Mouse (Mus musculus) lung, postnatal 0 days (tissue): ENCODE data around the gene Chrna7. TPM values are rescaled to one million over a fixed set of nuclear protein-coding genes. Genes with fewer than 3 reads are reported as not detected.

Experiments
- ATAC-seq: fragments of 200-750 bp; cut with Nextera tagmentation; 2 replicates; pipeline ENCODE4 v1.8.0; 2017; ENCODE audit warnings: moderate library complexity
- DNase-seq: peaks from one replicate; pipeline ENCODE4 v3.0.0-alpha.2; 2016; ENCODE audit warnings: low spot score
- H3K27ac ChIP-seq: fragments of 300-500 bp; sonication (generic); 2 replicates; pipeline ENCODE4 v1.5.1; 2014; ENCODE audit warnings: antibody characterized with exemption, mild to moderate bottlenecking, low read length, mixed read lengths
- H3K27me3 ChIP-seq: fragments of 300-500 bp; sonication (generic); replicated peaks from 2 replicates; pipeline ENCODE4 v1.6.1; 2014; ENCODE audit warnings: low read length, mixed read lengths; ENCODE audit not compliant: insufficient read depth
- H3K36me3 ChIP-seq: fragments of 300-500 bp; sonication (generic); 2 replicates; pipeline ENCODE4 v1.6.1; 2014; ENCODE audit warnings: low read length, mixed read lengths; ENCODE audit not compliant: insufficient read depth
- H3K4me1 ChIP-seq: fragments of 300-500 bp; sonication (generic); 2 replicates; pipeline ENCODE4 v1.6.1; 2014; ENCODE audit warnings: antibody characterized with exemption, low read depth, low read length, mixed read lengths; ENCODE audit not compliant: insufficient read depth
- H3K4me2 ChIP-seq: fragments of 300-500 bp; sonication (generic); replicated peaks from 2 replicates; pipeline ENCODE4 v1.6.1; 2014; ENCODE audit warnings: low read depth, mild to moderate bottlenecking, low read length, moderate library complexity, mixed read lengths
- H3K4me3 ChIP-seq: fragments of 300-500 bp; sonication (generic); 2 replicates; pipeline ENCODE4 v1.5.1; 2014; ENCODE audit warnings: low read depth, low read length
- H3K9ac ChIP-seq: fragments of 300-500 bp; sonication (generic); replicated peaks from 2 replicates; pipeline ENCODE4 v1.6.1; 2014; ENCODE audit warnings: low read depth, mild to moderate bottlenecking
- H3K9me3 ChIP-seq: fragments of 300-500 bp; sonication (generic); 2 replicates; pipeline ENCODE4 v1.6.1; 2016; ENCODE audit warnings: low read length, mixed read lengths
- CTCF ChIP-seq: IDR thresholded peaks from 2 replicates; pipeline ENCODE4 v1.5.1; 2016; ENCODE audit warnings: antibody characterized with exemption, mild to moderate bottlenecking
- EP300 ChIP-seq: IDR thresholded peaks from 2 replicates; pipeline ENCODE4 v1.6.1; 2016; ENCODE audit warnings: antibody characterized with exemption, mild to moderate bottlenecking, control low read depth
- WGBS: fragments of 180-500 bp; shearing (Covaris S2); extraction: QIAGEN DNeasy Blood & Tissue Kit; methylation state at CpG from one replicate; pipeline ENCODE4 v1.1.7; 2014; 5-methylcytosine and 5-hydroxymethylcytosine counted together
- polyA plus RNA-seq: library from polyadenylated mRNA; unstranded; fragments of >200 nt; fragmentation: Nextera tagmentation; extraction: Ambion mirVana; gene quantifications from 2 replicates; pipeline ENCODE4 v1.2.1, GENCODE M21; 2015

Gene Chrna7
- polyA plus RNA-seq, 1 experiment from 2014 or later = 0.05 TPM

- TF ChIP-seq CTCF (no peak), EP300 (no peak)
- Histone ChIP-seq H3K27ac (no peak overlapping the region), H3K4me2 (no peak overlapping the region), H3K9me3 (no peaks in the 10 kb centered on the region), H3K27me3 (no peaks in the 10 kb centered on the region), H3K36me3 (no peaks in the 10 kb centered on the region), H3K9ac (no peak overlapping the region), H3K4me1 (no peaks in the 10 kb centered on the region), H3K4me3 (no peak overlapping the region)
- no peak for ATAC-seq
- DNase-seq = no peak
- 31% methylated on average over 1 of the region's 1 CpGs for WGBS
These were observed 59.1 kb downstream of the Chrna7 start for GRCm38 (mm10) chr7:63153239-63153638.

- H3K27me3 ChIP-seq = no peaks in the 10 kb centered on the region
- no peak overlapping the region for H3K9ac ChIP-seq
- DNase-seq (no peak), ATAC-seq (no peak)
- H3K4me1 ChIP-seq = no peaks in the 10 kb centered on the region
- TF ChIP-seq EP300 = no peak
- no peak for TF ChIP-seq CTCF
- H3K36me3 ChIP-seq = no peaks in the 10 kb centered on the region
- H3K4me2 ChIP-seq = no peak overlapping the region
- H3K27ac ChIP-seq = no peak overlapping the region
- WGBS = 72% methylated on average over 3 of the region's 3 CpGs
- H3K9me3 ChIP-seq = no peaks in the 10 kb centered on the region
- no peak overlapping the region for H3K4me3 ChIP-seq
These were observed 63.6 kb downstream of the Chrna7 start for GRCm38 (mm10) chr7:63148740-63149139.

- Histone ChIP-seq H3K4me1 (no peaks in the 10 kb centered on the region), H3K27me3 (no peaks in the 10 kb centered on the region), H3K4me2 (no peak overlapping the region), H3K4me3 (no peak overlapping the region), H3K9ac (no peak overlapping the region), H3K36me3 (no peaks in the 10 kb centered on the region), H3K27ac (no peak overlapping the region), H3K9me3 (no peaks in the 10 kb centered on the region)
- 81% methylated on average over 5 of the region's 5 CpGs for WGBS
- no peak for ATAC-seq
- DNase-seq = no peak
- no peak for TF ChIP-seq EP300
- TF ChIP-seq CTCF = no peak
These were observed 64.0 kb downstream of the Chrna7 start for GRCm38 (mm10) chr7:63148321-63148720.

GRCm38 (mm10) chr7:63122547-63122946, 89.8 kb downstream of the Chrna7 start:
- Histone ChIP-seq H3K9ac (no peak overlapping the region), H3K4me2 (no peak overlapping the region), H3K9me3 (no peaks in the 10 kb centered on the region), H3K27me3 (no peaks in the 10 kb centered on the region), H3K36me3 (no peaks in the 10 kb centered on the region), H3K27ac (no peak overlapping the region), H3K4me1 (no peaks in the 10 kb centered on the region), H3K4me3 (no peak overlapping the region)
- ATAC-seq (no peak), DNase-seq (no peak)
- TF ChIP-seq CTCF = no peak
- TF ChIP-seq EP300 = no peak
- WGBS = 26% methylated on average over 2 of the region's 2 CpGs

- DNase-seq (no peak), ATAC-seq (no peak)
- TF ChIP-seq CTCF (no peak), EP300 (no peak)
- Histone ChIP-seq H3K36me3 (no peaks in the 10 kb centered on the region), H3K4me3 (no peak overlapping the region), H3K27ac (no peak overlapping the region), H3K4me2 (no peak overlapping the region), H3K4me1 (no peaks in the 10 kb centered on the region), H3K9me3 (no peaks in the 10 kb centered on the region), H3K9ac (no peak overlapping the region), H3K27me3 (no peaks in the 10 kb centered on the region)
- WGBS = 33% methylated on average over 2 of the region's 2 CpGs
These were observed 98.7 kb downstream of the Chrna7 start for GRCm38 (mm10) chr7:63113671-63114070.

- 74% methylated on average over 2 of the region's 2 CpGs for WGBS
- TF ChIP-seq EP300 (no peak), CTCF (no peak)
- no peaks in the 10 kb centered on the region for H3K9me3 ChIP-seq
- H3K4me1 ChIP-seq = no peaks in the 10 kb centered on the region
- H3K27ac ChIP-seq = no peak overlapping the region
- DNase-seq = no peak
- no peaks in the 10 kb centered on the region for H3K36me3 ChIP-seq
- H3K27me3 ChIP-seq = no peaks in the 10 kb centered on the region
- ATAC-seq = no peak
- no peak overlapping the region for H3K4me2 ChIP-seq
- H3K9ac ChIP-seq = no peak overlapping the region
- no peak overlapping the region for H3K4me3 ChIP-seq
These were observed 99.1 kb downstream of the Chrna7 start for GRCm38 (mm10) chr7:63113252-63113651.

GRCm38 (mm10) chr7:63109348-63109747, 103.0 kb downstream of the Chrna7 start:
- Histone ChIP-seq H3K9ac (no peak overlapping the region), H3K27ac (no peak overlapping the region), H3K4me2 (no peak overlapping the region), H3K4me1 (no peaks in the 10 kb centered on the region), H3K9me3 (no peaks in the 10 kb centered on the region), H3K27me3 (no peaks in the 10 kb centered on the region), H3K4me3 (no peak overlapping the region), H3K36me3 (no peaks in the 10 kb centered on the region)
- ATAC-seq = no peak
- WGBS = 53% methylated on average over 4 of the region's 4 CpGs
- DNase-seq = no peak
- TF ChIP-seq EP300 (no peak), CTCF (no peak)
